Mouse (Mus musculus) duodenum, adult 2 months (tissue): ENCODE measurements around the gene Uhrf1bp1. TPM values are rescaled to one million over a fixed set of nuclear protein-coding genes. Genes with fewer than 3 reads are reported as not detected.

Experiments used
- polyA plus RNA-seq: library from polyadenylated mRNA; depleted of rRNA; stranded (reverse); fragments of >200 nt; gene quantifications from 2 replicates; pipeline ENCODE4 v1.2.3, GENCODE M21; 2012; ENCODE audit warnings: low replicate concordance; rRNA removed

Uhrf1bp1 gene
- polyA plus RNA-seq = 1.1 and 2.8 TPM in 2 replicates

DNA sequence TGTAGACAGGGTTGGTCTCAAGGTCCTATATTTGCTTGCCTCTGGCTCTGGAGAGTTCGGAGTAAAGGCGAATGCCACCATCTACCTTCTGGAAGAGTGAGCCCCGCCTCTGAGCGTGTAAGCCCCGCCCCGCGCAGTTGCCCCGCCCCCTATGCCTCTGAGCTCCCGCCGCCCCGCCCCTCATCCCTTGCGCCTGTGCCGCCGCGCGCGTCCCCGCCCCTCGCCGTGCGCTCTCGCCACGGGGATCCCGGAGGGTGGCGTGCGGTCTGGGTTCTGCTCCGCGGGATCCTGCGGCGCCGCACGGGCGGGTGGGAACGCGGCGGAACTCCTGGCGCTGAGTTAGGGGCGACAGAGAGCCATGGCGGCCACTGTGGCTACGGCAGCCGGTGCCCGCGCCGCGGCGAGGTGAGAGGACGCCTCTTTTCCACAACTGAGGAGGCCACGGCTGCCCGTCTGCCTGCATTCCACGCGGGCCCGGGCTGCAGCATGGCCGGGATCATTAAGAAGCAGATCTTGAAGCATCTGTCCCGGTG is at the start of gene Uhrf1bp1:
Uhrf1bp1 (plus strand) TSS at position 177 of the 533 bp plus-strand sequence.

GRCm38 (mm10) chr17:27820568-27821406 is 35.5 kb upstream of the Uhrf1bp1 start, which contains the start of gene D17Wsu92e:
TSS of gene D17Wsu92e (minus strand) at chr17:27820648.

DNA sequence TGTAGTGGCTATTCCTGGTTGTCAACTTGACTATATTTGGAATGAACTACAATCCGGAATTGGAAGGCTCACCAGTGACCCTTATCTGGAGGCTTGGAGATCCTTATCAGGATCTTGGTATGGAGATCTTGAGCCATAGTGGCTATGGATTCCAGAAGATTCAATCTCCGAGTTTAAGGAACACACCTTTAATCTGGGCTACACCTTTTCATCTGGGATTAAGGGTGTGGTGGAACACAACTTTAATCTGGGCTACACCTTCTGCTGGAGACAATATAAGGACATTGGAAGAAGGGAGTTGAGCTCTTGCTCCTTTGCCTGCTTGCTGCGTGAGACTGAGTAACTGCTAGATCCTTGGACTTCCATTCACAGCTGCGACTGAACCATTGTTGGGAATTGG is 18.4 kb upstream of the Uhrf1bp1 start, which contains the start of gene Snrpc:
Snrpc (plus strand) TSS at position 301 of the 400 bp plus-strand sequence.

GRCm38 (mm10) chr17:27908888-27909621 is 52.8 kb downstream of the Uhrf1bp1 start, which contains the start of gene Anks1:
TSS of gene Anks1 (plus strand) at chr17:27909306.

GRCm38 (mm10) chr17:27909622-27910500 is 53.6 kb downstream of the Uhrf1bp1 start, which contains the start of gene Taf11:
TSS of gene Taf11 (minus strand) at chr17:27909844.

Other genes with a start within 250 kb of the Uhrf1bp1 start
- 46.8 and 79.8 TPM in 2 replicates for gene Nudt3, start 232.9 kb upstream of the Uhrf1bp1 start, polyA plus RNA-seq
- not detected in 2 replicates for gene RPS10-NUDT3, start 221.2 kb upstream of the Uhrf1bp1 start, polyA plus RNA-seq
- gene Rps10, start 219.8 kb upstream of the Uhrf1bp1 start, polyA plus RNA-seq = 1,017 and 1,144 TPM in 2 replicates
- 1.0 and 1.4 TPM in 2 replicates for gene Pacsin1, start 200.9 kb upstream of the Uhrf1bp1 start, polyA plus RNA-seq
- 45.8 and 140 TPM in 2 replicates for gene Spdef, start 127.5 kb upstream of the Uhrf1bp1 start, polyA plus RNA-seq
- gene D17Wsu92e, start 35.8 kb upstream of the Uhrf1bp1 start, polyA plus RNA-seq = 78.5 and 94.7 TPM in 2 replicates
- gene Snrpc, start 18.3 kb upstream of the Uhrf1bp1 start, polyA plus RNA-seq = 154 and 169 TPM in 2 replicates
- 25.3 and 28.1 TPM in 2 replicates for gene Anks1, start 52.9 kb downstream of the Uhrf1bp1 start, polyA plus RNA-seq
- gene Taf11, start 53.4 kb downstream of the Uhrf1bp1 start, polyA plus RNA-seq = 3.2 TPM in 2 replicates
- 0.44 and 0.70 TPM in 2 replicates for gene Tcp11, start 224.2 kb downstream of the Uhrf1bp1 start, polyA plus RNA-seq